Mouse (Mus musculus): ENCODE data around the gene Rab43.

DNA sequence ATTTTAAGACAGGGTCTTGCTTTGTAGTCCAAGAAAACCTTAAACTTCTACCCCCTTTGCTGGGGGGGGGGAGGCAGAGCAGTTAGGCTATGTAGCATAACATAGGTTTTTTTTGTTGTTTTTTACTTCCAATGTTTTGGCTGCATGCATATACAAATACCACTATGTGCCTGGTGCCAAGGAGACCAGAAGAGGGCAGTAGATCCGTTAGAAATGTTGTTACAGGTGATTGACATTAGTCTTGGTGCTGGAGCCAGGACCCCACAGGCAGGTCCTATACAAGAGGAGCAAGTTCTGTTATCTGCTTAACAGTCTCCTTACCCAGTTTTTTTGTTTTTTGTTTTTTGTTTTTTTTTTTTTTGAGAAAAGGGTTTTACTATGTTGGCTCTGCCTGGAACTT, 30.3 kb upstream of the Rab43 start:
- no peak for TF ChIP-seq CTCF (IDR thresholded peaks at IDR 0.05; ENCODE audit: borderline replicate concordance, insufficient read depth, low read depth, low read length)
- TF ChIP-seq POLR2A (IDR thresholded peaks at IDR 0.05; ENCODE audit: borderline replicate concordance, insufficient read depth, low read length), result no peak

Measured in cerebellum, adult 2 months (tissue).